In genomic region chr7:30785721-30786546, GRCm38 (mm10) we compare ENCODE assay signal across 14 mouse cellular contexts. TPM values are rescaled to one million over a fixed set of nuclear protein-coding genes. Genes with fewer than 3 reads are reported as not detected.
A peak's percentile ranks its signal among the peaks of the same experiment; 100 is the strongest.
DNase-seq lines count a peak whose midpoint lies in the region; ATAC-seq and TF ChIP-seq lines count a peak whose summit lies in the region.
"Had no signal": no experiment of that assay in that cellular context is flagged by ENCODE, and none has a peak within 500 bp of the region (broad histone marks: within the 10 kb centered on the region; RNA-seq: fewer than 3 reads in every experiment).

No protein-coding gene starts in this region.

- H3K4me3 ChIP-seq in forebrain, embryonic 13.5 days = no peak overlapping the region
- H3K4me3 ChIP-seq in layer of hippocampus, adult 2 months = no peak overlapping the region
- H3K4me3 ChIP-seq in neural tube, embryonic 13.5 days = no peak overlapping the region

- H3K4me2 ChIP-seq in forebrain, embryonic 13.5 days = no peak overlapping the region
- H3K4me2 ChIP-seq in neural tube, embryonic 13.5 days = no peak overlapping the region

- H3K27ac ChIP-seq in forebrain, embryonic 13.5 days = no peak overlapping the region
- no peak overlapping the region for H3K27ac ChIP-seq in layer of hippocampus, adult 2 months
- peak overlapping the region; percentile 90 for H3K27ac ChIP-seq in neural tube, embryonic 13.5 days (replicated peaks)
- H3K27ac ChIP-seq: liver, embryonic 14.5 days had no signal

- no peaks in the 10 kb centered on the region for H3K36me3 ChIP-seq in forebrain, embryonic 13.5 days (ENCODE audit: poor library complexity, severe bottlenecking)
- H3K36me3 ChIP-seq in neural tube, embryonic 13.5 days = no peaks in the 10 kb centered on the region

- no peaks in the 10 kb centered on the region for H3K9me3 ChIP-seq in forebrain, embryonic 13.5 days (replicated peaks)
- H3K9me3 ChIP-seq in neural tube, embryonic 13.5 days = no peaks in the 10 kb centered on the region

- TF ChIP-seq CTCF in layer of hippocampus, adult 2 months (conservative IDR thresholded peaks at IDR 0.05) = no peak

- peaks cover 13% of the 10 kb centered on the region; the same call in 1 of the 2 replicates for H3K27me3 ChIP-seq in forebrain, embryonic 13.5 days
- H3K27me3 ChIP-seq in neural tube, embryonic 13.5 days = no peaks in the 10 kb centered on the region

- DNase-seq in frontal cortex, postnatal 10 days (ENCODE audit: low spot score in 2 of 2) = peak; percentile 27 to 35
- no peak for DNase-seq in frontal cortex, postnatal 25 days (ENCODE audit: low spot score in 2 of 2)
- peak; percentile 55 to 77 for DNase-seq in layer of hippocampus, adult 2 months (ENCODE audit: low spot score in 2 of 2)
- no peak for DNase-seq in adrenal gland, adult 18-20 months (ENCODE audit: low spot score in 2 of 2)
- no peak for DNase-seq in retina, postnatal 1 day
- no peak for DNase-seq in cerebellum, adult 8-10 months
- DNase-seq: embryo, embryonic 11 days; kidney, adult 11 months had no signal

- WGBS in forebrain, embryonic 13.5 days = 38% methylated on average over 13 of the region's 13 CpGs
- WGBS in neural tube, embryonic 13.5 days = 43% methylated on average over 13 of the region's 13 CpGs

- H3K9ac ChIP-seq in forebrain, embryonic 13.5 days = no peak overlapping the region
- H3K9ac ChIP-seq in neural tube, embryonic 13.5 days = no peak overlapping the region
- H3K9ac ChIP-seq: liver, embryonic 14.5 days had no signal

- H3K4me1 ChIP-seq in forebrain, embryonic 13.5 days = peaks cover 14% of the 10 kb centered on the region
- peaks cover 17% of the 10 kb centered on the region for H3K4me1 ChIP-seq in neural tube, embryonic 13.5 days (replicated peaks)

- ATAC-seq in forebrain, embryonic 13.5 days = peak; percentile 78
- ATAC-seq in neural tube, embryonic 13.5 days (ENCODE audit: low read depth) = peak; percentile 96

RNA-seq across cellular contexts. Expression of gene Krtdap, which starts 1.8 kb away (rescaled TPM):
- not detected in 2 replicates for polyA plus RNA-seq in forebrain, embryonic 13.5 days (2015; fragmentation: Nextera tagmentation; extraction: Ambion mirVana)
- total RNA-seq in layer of hippocampus, adult 2 months (2021) = not detected
- 0.85 TPM in 1 of 2 replicates, not detected in the other for polyA plus RNA-seq in neural tube, embryonic 13.5 days (2015; fragmentation: Nextera tagmentation; extraction: Ambion mirVana)
- total RNA-seq in adrenal gland, adult 18-20 months (2021) = 1 to 10 TPM in 1 of 2 experiments, not detected in 1; 2.5 TPM
- total RNA-seq: left cerebral cortex, adult 8-10 months had no signal
- polyA plus RNA-seq: heart, embryonic 14.5 days; liver, embryonic 14.5 days had no signal

RNA-seq across cellular contexts. Expression of gene Dmkn, which starts 22.4 kb away (rescaled TPM):
- polyA plus RNA-seq in forebrain, embryonic 13.5 days (2015; fragmentation: Nextera tagmentation; extraction: Ambion mirVana) = 0.68 TPM in 1 of 2 replicates, not detected in the other
- total RNA-seq in layer of hippocampus, adult 2 months (2021) = under 1 TPM; 0.56 to 1.00 TPM
- polyA plus RNA-seq in neural tube, embryonic 13.5 days (2015; fragmentation: Nextera tagmentation; extraction: Ambion mirVana) = 1.0 TPM in 1 of 2 replicates, not detected in the other
- total RNA-seq in adrenal gland, adult 18-20 months (2021) = 1 to 10 TPM; 4.2 to 6.0 TPM

RNA-seq across cellular contexts. Expression of gene Sbsn, which starts 34.7 kb away (rescaled TPM):
- 1.5 and 1.9 TPM in 2 replicates for polyA plus RNA-seq in forebrain, embryonic 13.5 days (2015; fragmentation: Nextera tagmentation; extraction: Ambion mirVana)
- total RNA-seq in layer of hippocampus, adult 2 months (2021) = 1 to 10 TPM; 4.9 to 6.1 TPM
- 1.2 and 2.8 TPM in 2 replicates for polyA plus RNA-seq in neural tube, embryonic 13.5 days (2015; fragmentation: Nextera tagmentation; extraction: Ambion mirVana)
- total RNA-seq in adrenal gland, adult 18-20 months (2021) = 100 to 1,000 TPM; 145 to 483 TPM

RNA-seq across cellular contexts. Expression of gene Ffar2, which starts 37.6 kb away (rescaled TPM):
- polyA plus RNA-seq in forebrain, embryonic 13.5 days (2015; fragmentation: Nextera tagmentation; extraction: Ambion mirVana) = 0.09 TPM in 1 of 2 replicates, not detected in the other
- not detected for total RNA-seq in layer of hippocampus, adult 2 months (2021)
- polyA plus RNA-seq in neural tube, embryonic 13.5 days (2015; fragmentation: Nextera tagmentation; extraction: Ambion mirVana) = 0.32 TPM in 1 of 2 replicates, not detected in the other
- total RNA-seq in adrenal gland, adult 18-20 months (2021) = 10 to 100 TPM in 1 of 2 experiments, 1 to 10 TPM in 1; 1.6 to 10.5 TPM
- total RNA-seq: left cerebral cortex, adult 8-10 months had no signal

RNA-seq across cellular contexts. Expression of gene Gapdhs, which starts 42.5 kb away (rescaled TPM):
- polyA plus RNA-seq in forebrain, embryonic 13.5 days (2015; fragmentation: Nextera tagmentation; extraction: Ambion mirVana) = 0.93 and 1.0 TPM in 2 replicates
- total RNA-seq in layer of hippocampus, adult 2 months (2021) = not detected
- 1.6 and 2.9 TPM in 2 replicates for polyA plus RNA-seq in neural tube, embryonic 13.5 days (2015; fragmentation: Nextera tagmentation; extraction: Ambion mirVana)
- under 1 TPM in 1 of 2 experiments, not detected in 1; 0.20 TPM for total RNA-seq in adrenal gland, adult 18-20 months (2021)
- total RNA-seq: left cerebral cortex, adult 8-10 months had no signal
- polyA plus RNA-seq: liver, embryonic 14.5 days; urinary bladder, adult 2 months had no signal

Comparison
In these comparisons a context has a peak if more than half of its experiments do, and no peak if none do; other contexts are left out.
1. DNase-seq: peak in frontal cortex, postnatal 10 days (2 of 2) and layer of hippocampus, adult 2 months (2 of 2); none in frontal cortex, postnatal 25 days (0 of 2), adrenal gland, adult 18-20 months (0 of 2), retina, postnatal 1 day (single experiment) and cerebellum, adult 8-10 months (single experiment).
2. RNA of gene Sbsn, which starts 34.7 kb away (total RNA-seq): 145 to 483 TPM in adrenal gland, adult 18-20 months; 4.9 to 6.1 TPM in layer of hippocampus, adult 2 months; every median in the first group is over 10 times any median in the second.